Mouse (Mus musculus): Measurements from ENCODE around the gene Gm20521. TPM values are rescaled to one million over a fixed set of nuclear protein-coding genes. Genes with fewer than 3 reads are reported as not detected.

Gene Gm20521
- polyA plus RNA-seq (2015; fragmentation: Nextera tagmentation; extraction: Ambion mirVana): 0.14 and 0.75 TPM in 2 replicates

DNA sequence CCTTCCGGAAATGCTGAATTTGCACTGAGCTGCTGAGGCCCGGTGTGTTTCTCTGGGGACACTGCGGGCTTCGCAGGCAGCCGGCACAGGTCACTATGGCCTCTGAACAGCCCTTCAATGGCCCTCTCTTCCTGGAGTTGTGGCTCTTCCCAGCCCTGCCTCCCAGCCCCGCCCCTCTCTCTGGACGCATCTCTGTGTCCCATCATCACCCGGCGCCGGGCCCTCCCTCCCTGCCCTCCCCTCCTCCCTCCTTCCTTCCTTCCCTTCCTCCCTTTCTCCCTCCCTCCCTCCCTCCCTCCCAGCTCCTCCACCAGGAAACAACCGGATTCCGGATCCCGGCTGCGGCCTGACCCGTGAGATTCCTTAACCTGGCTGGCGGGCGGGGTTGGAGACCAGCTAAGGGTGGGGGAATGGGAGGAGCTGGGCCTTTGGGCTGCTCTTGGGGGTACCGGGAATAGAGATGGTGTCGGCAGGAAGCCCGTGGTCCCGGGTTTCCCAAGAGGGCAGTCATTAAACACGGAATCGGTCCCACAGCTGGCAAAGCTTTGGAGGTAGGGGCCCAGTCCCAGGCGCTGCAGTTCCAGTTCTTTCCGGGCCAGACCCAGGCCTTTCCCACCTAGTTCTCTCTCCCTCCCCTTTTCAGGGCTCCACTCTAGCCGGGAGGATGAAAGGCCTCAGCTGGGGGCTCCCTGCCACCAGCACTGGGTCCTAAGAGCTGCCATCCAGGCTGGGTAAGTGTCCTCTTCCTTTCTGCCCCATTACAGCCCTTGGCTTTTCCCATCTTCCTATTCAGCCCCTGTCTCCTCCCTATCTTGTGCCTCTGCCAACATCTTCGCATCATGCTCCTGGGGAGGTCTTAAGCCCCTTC lies at the start of gene Gm20521, which contains the start of gene Bcl2l2:
TSS of gene Gm20521 (plus strand) at position 288 of the 868 bp plus-strand sequence.
TSS of gene Bcl2l2 (plus strand) at position 224 of the 868 bp plus-strand sequence.
- Histone ChIP-seq H3K9ac (peak within 1 kb of the TSS; percentile 71), H3K27me3 (peaks cover under 1% of the 10 kb centered on the region; the same call in 1 of the 2 replicates), H3K4me1 (peaks cover 25% of the 10 kb centered on the region), H3K9me3 (replicated peaks) (no peaks in the 10 kb centered on the region), H3K4me2 (peak within 1 kb of the TSS; percentile 82), H3K36me3 (peaks cover 25% of the 10 kb centered on the region), H3K27ac (peak within 1 kb of the TSS; percentile 96), H3K4me3 (replicated peaks) (peak within 1 kb of the TSS; percentile 56)
- peak; percentile 91 for ATAC-seq (replicated peaks; ENCODE audit: low FRiP score)
- WGBS: under 1% methylated on average over 27 of the region's 27 CpGs

DNA sequence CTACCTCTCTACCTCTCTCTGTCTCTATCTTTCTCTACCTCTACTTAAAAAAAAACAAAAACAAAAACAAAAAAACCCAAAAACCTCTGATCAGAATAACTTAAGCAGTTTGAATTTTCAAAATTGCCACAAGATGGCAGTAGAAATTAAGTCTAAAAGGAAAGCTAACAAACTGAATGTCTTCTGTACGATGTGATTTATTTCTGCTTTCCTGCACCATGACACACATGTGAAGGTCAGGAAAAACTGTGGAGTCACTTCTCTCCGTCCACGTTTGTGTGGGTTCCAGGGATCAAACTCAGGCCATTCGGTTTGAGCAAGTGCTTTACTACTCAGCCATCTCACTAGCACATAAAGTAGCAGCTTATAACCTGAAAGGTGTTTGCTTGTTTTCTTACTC lies 39.8 kb upstream of the Gm20521 start:
- H3K36me3 ChIP-seq: no peaks in the 10 kb centered on the region
- no peaks in the 10 kb centered on the region for H3K9me3 ChIP-seq (replicated peaks)
- H3K4me2 ChIP-seq: peak overlapping the region; percentile 28; the same call in 1 of the 2 replicates
- 2% methylated on average over 4 of the region's 4 CpGs for WGBS
- peaks cover 10% of the 10 kb centered on the region for H3K27me3 ChIP-seq
- H3K4me1 ChIP-seq: peaks cover 3% of the 10 kb centered on the region; the same call in 1 of the 2 replicates
- H3K9ac ChIP-seq: no peak overlapping the region
- no peak overlapping the region for H3K4me3 ChIP-seq (replicated peaks)
- H3K27ac ChIP-seq: no peak overlapping the region
- ATAC-seq (replicated peaks; ENCODE audit: low FRiP score): no peak

DNA sequence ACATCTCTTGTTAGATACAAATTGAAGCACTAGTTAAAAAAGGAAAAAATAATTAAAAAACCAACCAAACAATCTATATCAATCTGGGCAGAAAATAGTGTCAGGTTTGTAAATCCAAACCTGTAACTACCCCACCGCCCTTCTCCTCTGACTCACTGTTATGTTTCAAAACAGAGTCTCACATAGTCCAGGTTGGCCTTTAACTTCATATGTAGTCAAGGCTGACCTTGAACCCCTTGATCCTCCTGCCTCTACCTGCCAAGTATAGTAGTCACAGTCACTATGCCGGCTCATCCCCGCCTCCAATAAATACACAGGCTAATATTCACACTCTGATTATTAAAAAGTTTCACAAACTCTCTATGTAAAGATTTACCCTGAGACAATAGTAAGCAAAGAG lies 27.5 kb upstream of the Gm20521 start:
- Histone ChIP-seq H3K4me1 (no peaks in the 10 kb centered on the region), H3K27me3 (no peaks in the 10 kb centered on the region), H3K27ac (no peak overlapping the region), H3K9ac (no peak overlapping the region), H3K36me3 (peaks cover 48% of the 10 kb centered on the region), H3K4me2 (no peak overlapping the region), H3K9me3 (replicated peaks) (no peaks in the 10 kb centered on the region), H3K4me3 (replicated peaks) (no peak overlapping the region)
- no peak for ATAC-seq (replicated peaks; ENCODE audit: low FRiP score)
- 90% methylated on average over 3 of the region's 3 CpGs for WGBS

DNA sequence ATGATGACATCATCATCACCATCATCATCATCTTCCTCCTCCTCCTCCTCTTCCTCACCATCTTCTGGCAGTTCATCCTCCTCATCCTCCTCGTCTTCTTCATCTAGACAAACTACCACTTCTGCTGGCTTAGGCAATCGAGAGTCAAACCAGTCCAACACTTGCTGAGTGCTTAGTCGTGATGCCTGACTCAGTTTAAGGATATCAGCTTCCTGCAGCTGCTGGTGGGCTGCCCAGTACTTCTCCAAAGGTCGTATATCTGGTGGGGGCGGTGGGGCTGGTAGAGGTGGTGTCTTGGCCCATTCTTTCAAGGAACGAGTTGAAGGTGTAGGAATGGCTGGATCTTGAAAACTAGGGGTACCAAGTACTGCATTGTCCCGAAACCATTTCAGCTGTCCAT lies 26.5 kb upstream of the Gm20521 start:
- Histone ChIP-seq H3K9ac (no peak overlapping the region), H3K36me3 (peaks cover 48% of the 10 kb centered on the region), H3K4me2 (no peak overlapping the region), H3K27me3 (no peaks in the 10 kb centered on the region), H3K4me3 (replicated peaks) (no peak overlapping the region), H3K27ac (no peak overlapping the region), H3K9me3 (replicated peaks) (no peaks in the 10 kb centered on the region), H3K4me1 (no peaks in the 10 kb centered on the region)
- 84% methylated on average over 7 of the region's 7 CpGs for WGBS
- ATAC-seq (replicated peaks; ENCODE audit: low FRiP score): no peak

DNA sequence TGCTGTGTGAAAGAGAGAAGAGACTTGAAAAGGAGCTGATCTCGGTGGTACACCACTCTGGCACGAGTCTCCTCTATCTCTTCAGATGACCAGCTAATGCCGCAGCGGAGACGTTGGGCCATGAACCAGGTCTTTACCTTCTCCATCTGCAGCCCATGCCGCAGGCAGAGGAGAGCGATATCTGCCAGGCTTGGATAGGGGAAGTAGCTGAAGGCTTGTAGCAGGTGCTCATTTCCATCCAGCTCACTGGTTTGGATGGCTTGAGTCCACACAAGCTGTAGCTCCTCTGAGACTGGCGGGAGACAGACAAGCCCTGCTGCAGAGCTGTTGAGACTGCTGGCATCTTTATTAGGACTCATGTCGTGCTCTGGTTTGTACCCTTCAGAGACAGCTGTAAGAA lies 25.4 kb upstream of the Gm20521 start:
- ATAC-seq (replicated peaks; ENCODE audit: low FRiP score): no peak
- H3K4me2 ChIP-seq: no peak overlapping the region
- H3K27me3 ChIP-seq: no peaks in the 10 kb centered on the region
- no peaks in the 10 kb centered on the region for H3K9me3 ChIP-seq (replicated peaks)
- 0 out of 2 replicates have a peak, but pooled peaks cover 6% of the 10 kb centered on the region for H3K4me1 ChIP-seq
- 89% methylated on average over 9 of the region's 9 CpGs for WGBS
- no peak overlapping the region for H3K9ac ChIP-seq
- H3K27ac ChIP-seq: no peak overlapping the region
- H3K4me3 ChIP-seq (replicated peaks): no peak overlapping the region
- peaks cover 48% of the 10 kb centered on the region for H3K36me3 ChIP-seq

DNA sequence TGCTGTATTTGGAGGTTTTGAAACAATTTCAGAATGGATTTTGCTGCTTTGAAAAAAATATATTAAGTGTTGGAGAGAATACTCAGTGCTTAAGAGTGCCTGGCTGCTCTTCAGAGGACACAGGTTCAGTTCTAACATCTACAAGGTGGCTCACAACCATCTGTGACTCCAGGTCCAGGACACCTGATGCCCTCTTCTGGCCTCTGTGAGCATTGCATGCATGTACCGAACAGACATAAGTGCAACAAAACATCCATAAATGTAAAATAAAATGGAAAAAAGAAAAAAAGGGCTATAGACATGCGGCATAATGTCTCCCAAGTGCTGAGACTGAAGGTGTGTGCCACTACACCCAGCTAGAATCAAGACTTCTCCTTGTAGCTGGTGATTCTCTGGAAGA lies 22.7 kb upstream of the Gm20521 start:
- Histone ChIP-seq H3K4me3 (replicated peaks) (no peak overlapping the region), H3K27me3 (no peaks in the 10 kb centered on the region), H3K4me2 (no peak overlapping the region), H3K9me3 (replicated peaks) (no peaks in the 10 kb centered on the region), H3K4me1 (peaks cover 13% of the 10 kb centered on the region; the same call in 1 of the 2 replicates), H3K36me3 (peaks cover 25% of the 10 kb centered on the region), H3K27ac (no peak overlapping the region), H3K9ac (no peak overlapping the region)
- 51% methylated on average over 2 of the region's 2 CpGs for WGBS
- ATAC-seq (replicated peaks; ENCODE audit: low FRiP score): no peak

DNA sequence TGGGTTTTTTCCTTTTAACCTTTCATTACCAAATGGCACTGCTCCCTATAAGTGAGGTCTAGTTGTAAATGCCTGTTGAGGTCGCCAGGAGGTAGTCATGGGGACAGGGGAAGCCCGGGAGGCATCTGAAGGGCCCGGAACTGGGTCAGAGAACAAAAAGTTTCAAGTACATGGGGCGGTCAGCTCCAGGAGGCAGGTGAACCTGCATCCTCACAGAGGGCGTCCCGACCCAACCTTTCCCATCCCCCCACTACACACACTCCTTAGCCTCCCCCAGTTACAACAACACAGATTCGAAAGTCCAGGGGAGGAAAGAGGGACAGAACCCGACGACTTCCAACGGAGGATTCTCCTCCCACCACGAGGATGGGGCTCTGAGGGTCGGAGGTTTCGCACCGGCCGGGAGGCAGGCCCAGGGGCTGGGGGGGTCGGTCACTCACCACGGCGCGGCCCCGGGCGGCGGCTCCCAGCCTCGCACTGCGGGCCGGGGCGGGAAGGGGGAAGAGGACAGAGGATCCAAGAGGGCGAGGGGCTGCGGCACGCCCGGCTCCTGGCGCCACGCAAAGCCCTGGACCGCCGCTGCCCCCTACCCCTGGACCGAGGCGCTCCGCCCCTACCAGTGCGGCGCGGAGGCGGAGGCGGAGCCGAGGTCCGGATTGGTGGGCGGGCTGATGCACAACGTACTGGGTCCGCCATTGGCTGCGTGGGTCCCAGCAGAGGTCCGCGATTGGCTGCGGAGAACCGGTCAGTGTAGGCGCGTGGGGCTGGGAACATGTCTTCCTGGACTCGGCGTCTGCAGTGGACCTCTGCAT lies 19.5 kb upstream of the Gm20521 start:
- Histone ChIP-seq H3K36me3 (no peaks in the 10 kb centered on the region), H3K27me3 (no peaks in the 10 kb centered on the region), H3K9me3 (replicated peaks) (no peaks in the 10 kb centered on the region), H3K4me1 (peaks cover 13% of the 10 kb centered on the region; the same call in 1 of the 2 replicates), H3K9ac (peak overlapping the region; percentile 76), H3K4me3 (replicated peaks) (peak overlapping the region; percentile 69), H3K27ac (peak overlapping the region; percentile 88), H3K4me2 (peak overlapping the region; percentile 74)
- ATAC-seq (replicated peaks; ENCODE audit: low FRiP score): peak; percentile 100
- under 1% methylated on average over 56 of the region's 56 CpGs for WGBS

DNA sequence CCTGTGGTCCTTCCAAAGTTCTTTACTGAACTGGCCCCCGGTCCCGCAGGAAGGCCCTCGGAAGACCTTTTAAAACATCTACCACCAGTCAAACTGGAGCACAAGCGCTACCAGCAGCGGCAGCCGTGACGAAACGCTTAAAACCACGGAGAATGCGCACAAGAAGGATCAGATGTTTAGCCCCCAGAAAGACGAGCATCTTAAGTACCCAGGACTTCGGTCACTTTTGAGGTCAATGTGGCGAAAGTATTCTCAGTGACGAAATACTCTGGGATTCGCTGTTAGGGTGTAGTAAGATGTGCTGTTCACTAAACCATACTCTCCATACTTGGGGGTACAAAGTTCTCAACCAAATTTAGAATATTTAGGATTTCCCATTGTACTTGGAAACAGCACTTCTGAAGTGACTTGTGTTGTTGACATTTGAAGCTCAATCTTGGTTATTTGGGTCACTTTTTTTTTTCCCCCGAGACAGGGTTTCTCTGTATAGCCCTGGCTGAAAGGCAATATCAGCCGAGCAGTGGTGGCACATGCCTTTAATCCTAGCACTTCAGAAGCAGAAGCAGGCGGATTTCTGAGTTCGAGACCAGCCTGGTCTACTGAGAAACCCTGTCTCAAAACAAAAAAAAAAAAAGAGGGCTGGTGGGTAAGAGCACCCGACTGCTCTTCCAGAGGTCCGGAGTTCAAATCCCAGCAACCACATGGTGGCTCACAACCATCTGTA lies 18.8 kb upstream of the Gm20521 start:
- peak overlapping the region; percentile 74 for H3K4me2 ChIP-seq
- peak overlapping the region; percentile 88 for H3K27ac ChIP-seq
- no peaks in the 10 kb centered on the region for H3K9me3 ChIP-seq (replicated peaks)
- H3K9ac ChIP-seq: peak overlapping the region; percentile 76
- peaks cover 13% of the 10 kb centered on the region; the same call in 1 of the 2 replicates for H3K4me1 ChIP-seq
- H3K4me3 ChIP-seq (replicated peaks): peak overlapping the region; percentile 69
- no peaks in the 10 kb centered on the region for H3K36me3 ChIP-seq
- 0 out of 2 replicates have a peak, but pooled peaks have one; percentile 4 for ATAC-seq (replicated peaks; ENCODE audit: low FRiP score)
- WGBS: 16% methylated on average over 21 of the region's 21 CpGs
- no peaks in the 10 kb centered on the region for H3K27me3 ChIP-seq

DNA sequence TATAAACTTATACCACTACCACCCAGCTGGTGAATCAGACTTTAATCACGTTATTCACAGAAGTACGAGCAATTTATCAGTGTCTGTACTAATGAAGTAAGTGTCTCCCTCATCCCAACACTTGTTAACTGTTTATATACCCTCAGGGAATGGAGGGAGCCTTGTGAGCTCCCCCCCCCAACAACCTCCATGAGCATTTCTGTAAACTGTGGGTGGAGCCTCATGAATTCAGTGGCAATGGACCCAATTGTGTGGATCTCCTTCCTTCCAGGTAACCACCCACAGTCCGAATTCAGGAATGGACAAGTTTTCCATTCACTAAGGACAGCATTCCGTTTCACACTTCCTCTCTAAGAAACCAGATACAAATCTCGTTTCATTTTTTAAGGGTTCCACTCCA lies 17.6 kb upstream of the Gm20521 start:
- H3K4me2 ChIP-seq: no peak overlapping the region
- H3K9me3 ChIP-seq (replicated peaks): no peaks in the 10 kb centered on the region
- no peak overlapping the region for H3K27ac ChIP-seq
- WGBS: 77% methylated on average over 5 of the region's 5 CpGs
- H3K9ac ChIP-seq: no peak overlapping the region
- ATAC-seq (replicated peaks; ENCODE audit: low FRiP score): no peak
- no peaks in the 10 kb centered on the region for H3K27me3 ChIP-seq
- H3K36me3 ChIP-seq: no peaks in the 10 kb centered on the region
- peaks cover 13% of the 10 kb centered on the region; the same call in 1 of the 2 replicates for H3K4me1 ChIP-seq
- no peak overlapping the region for H3K4me3 ChIP-seq (replicated peaks)

DNA sequence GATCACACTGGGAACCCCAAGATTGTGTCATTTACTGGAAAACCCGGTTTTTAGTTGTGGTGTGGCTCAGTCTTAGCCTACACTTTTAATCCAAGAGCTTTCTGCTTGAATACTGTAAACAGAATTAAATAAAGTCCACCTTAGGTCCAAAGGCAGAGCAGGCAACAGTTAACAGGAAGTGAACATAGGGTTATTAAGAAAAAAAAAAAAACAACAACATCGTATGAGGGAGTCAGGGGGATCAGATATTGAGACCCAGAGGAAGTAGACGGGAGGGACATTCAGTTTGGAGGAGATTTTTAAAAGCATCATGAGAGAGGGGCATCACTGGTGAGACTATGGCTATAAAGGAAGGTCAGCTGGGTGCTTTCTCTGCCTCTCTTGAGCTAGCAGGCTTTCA lies 17.0 kb upstream of the Gm20521 start:
- H3K4me1 ChIP-seq: peaks cover 13% of the 10 kb centered on the region; the same call in 1 of the 2 replicates
- no peaks in the 10 kb centered on the region for H3K9me3 ChIP-seq (replicated peaks)
- no peak for ATAC-seq (replicated peaks; ENCODE audit: low FRiP score)
- H3K4me3 ChIP-seq (replicated peaks): no peak overlapping the region
- H3K36me3 ChIP-seq: no peaks in the 10 kb centered on the region
- no peak overlapping the region for H3K9ac ChIP-seq
- no peak overlapping the region for H3K4me2 ChIP-seq
- H3K27ac ChIP-seq: no peak overlapping the region
- no peaks in the 10 kb centered on the region for H3K27me3 ChIP-seq
- WGBS: 40% methylated on average over 3 of the region's 3 CpGs

DNA sequence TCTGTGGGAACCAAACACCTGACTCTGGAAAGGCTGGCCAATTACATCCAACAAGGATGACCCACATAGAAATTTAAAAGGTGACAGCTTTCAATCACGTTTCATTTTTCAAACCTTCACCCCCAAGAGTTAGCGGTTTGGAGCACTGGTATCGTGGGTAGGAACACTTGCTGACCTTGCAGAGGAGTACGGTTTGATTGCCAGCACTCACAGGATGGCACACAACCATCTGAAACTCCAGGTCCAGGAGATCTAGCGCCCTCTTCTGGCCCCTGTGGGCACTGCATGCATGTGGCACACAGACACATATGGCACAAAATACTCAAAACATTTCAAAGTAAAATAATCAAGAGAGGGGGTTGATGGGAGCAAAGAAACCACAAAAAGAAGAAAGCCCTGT lies 16.3 kb upstream of the Gm20521 start:
- Histone ChIP-seq H3K4me2 (no peak overlapping the region), H3K9me3 (replicated peaks) (no peaks in the 10 kb centered on the region), H3K4me3 (replicated peaks) (no peak overlapping the region), H3K36me3 (peaks cover under 1% of the 10 kb centered on the region; the same call in 1 of the 2 replicates), H3K9ac (no peak overlapping the region), H3K27ac (no peak overlapping the region), H3K4me1 (peaks cover 13% of the 10 kb centered on the region; the same call in 1 of the 2 replicates), H3K27me3 (no peaks in the 10 kb centered on the region)
- 60% methylated on average over 5 of the region's 5 CpGs for WGBS
- no peak for ATAC-seq (replicated peaks; ENCODE audit: low FRiP score)

Data from kidney, embryonic 15.5 days (tissue).